Mouse (Mus musculus) large intestine, adult 2 months (tissue): ENCODE results near the gene Prelid1. TPM values are rescaled to one million over a fixed set of nuclear protein-coding genes. Genes with fewer than 3 reads are reported as not detected.

Experiments
- DNase-seq: peaks from one replicate; pipeline ENCODE4 v3.0.0-alpha.2; 2012; ENCODE audit warnings: low read depth, low spot score
- WGBS: fragments of 180-500 bp; shearing (Covaris S2); methylation state at CpG from one replicate; pipeline ENCODE4 v1.1.7; 2018; 5-methylcytosine and 5-hydroxymethylcytosine counted together
- polyA plus RNA-seq: library from polyadenylated mRNA; depleted of rRNA; stranded (reverse); fragments of >200 nt; gene quantifications from 2 replicates; pipeline ENCODE4 v1.2.3, GENCODE M21; 2012

Gene Prelid1
- polyA plus RNA-seq, 1 experiment, result 779 TPM

DNA sequence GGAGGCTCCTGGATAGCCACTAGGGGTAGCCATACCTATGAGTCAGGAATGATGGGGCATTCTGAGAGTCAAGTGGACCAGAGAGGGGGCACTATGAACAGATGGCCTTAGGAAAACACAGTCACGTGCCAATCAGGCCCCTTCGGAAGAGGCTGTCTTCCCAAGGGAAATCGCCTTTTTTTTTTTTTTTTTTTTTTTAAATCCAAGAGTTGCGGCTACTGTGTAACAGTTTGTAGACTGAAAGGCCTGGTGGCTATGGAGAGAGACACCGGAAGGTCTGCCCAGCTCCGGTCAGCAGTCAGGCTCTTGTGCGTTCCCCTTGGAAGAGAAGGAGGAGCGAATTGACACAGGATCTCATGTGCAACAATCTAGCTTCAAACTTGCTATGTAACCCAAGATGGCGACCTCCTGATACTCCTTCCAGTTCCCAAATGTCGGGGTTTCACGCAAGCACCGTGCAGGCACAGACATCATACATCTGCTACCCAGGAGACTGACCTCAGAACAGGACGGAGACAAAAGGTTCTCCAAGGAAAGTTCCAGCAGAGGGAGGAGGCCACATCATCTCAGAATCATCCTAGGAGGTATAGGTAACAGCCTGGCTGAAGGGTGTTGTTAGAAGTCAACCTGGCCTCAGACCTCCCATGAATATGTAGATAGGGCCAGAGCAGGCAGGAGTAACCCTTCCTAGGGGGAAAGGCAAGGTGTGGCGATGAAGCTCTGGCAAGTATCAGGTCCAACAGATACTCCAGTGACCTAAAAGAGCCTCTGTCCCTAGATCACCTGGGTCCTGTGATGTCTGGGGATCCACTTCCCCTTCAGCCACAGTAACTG, 10.5 kb downstream of the Prelid1 start:
- WGBS, result 68% methylated on average over 14 of the region's 14 CpGs
- DNase-seq, result no peak

- WGBS, result 80% methylated on average over 3 of the region's 3 CpGs
- no peak for DNase-seq
Observed at GRCm38 (mm10) chr13:55332331-55332730, 12.0 kb downstream of the Prelid1 start.

DNA sequence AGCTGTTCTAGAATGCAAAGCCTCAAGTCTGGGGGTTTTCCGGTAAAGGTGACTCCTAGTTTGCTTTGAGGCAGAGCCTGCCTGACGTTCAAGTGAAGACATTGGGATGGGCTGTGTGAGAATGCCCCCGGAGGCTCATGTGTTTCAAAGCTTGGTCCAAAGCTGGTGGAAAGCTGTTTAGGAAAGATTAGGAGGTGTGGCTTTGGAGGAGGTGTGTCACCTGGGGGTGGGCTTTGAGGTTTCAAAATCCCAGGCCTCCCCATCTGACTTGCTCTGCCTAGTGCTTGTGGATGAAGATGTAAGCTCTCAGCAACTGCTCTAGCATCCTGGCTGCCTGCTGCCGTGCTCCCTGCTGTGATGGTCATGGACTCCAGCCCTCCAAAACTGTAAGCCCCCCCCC, 15.4 kb downstream of the Prelid1 start:
- WGBS, result 82% methylated on average over 4 of the region's 4 CpGs
- DNase-seq, result no peak

GRCm38 (mm10) chr13:55337341-55337975, 17.2 kb downstream of the Prelid1 start:
- WGBS, result 73% methylated on average over 10 of the region's 10 CpGs

GRCm38 (mm10) chr13:55338131-55339054, 18.1 kb downstream of the Prelid1 start:
- WGBS, result 54% methylated on average over 12 of the region's 12 CpGs
- DNase-seq, result no peak

More at GRCm38 (mm10) chr13:55337341-55337975, 17.2 kb downstream of the Prelid1 start:
- DNase-seq, result no peak

DNA sequence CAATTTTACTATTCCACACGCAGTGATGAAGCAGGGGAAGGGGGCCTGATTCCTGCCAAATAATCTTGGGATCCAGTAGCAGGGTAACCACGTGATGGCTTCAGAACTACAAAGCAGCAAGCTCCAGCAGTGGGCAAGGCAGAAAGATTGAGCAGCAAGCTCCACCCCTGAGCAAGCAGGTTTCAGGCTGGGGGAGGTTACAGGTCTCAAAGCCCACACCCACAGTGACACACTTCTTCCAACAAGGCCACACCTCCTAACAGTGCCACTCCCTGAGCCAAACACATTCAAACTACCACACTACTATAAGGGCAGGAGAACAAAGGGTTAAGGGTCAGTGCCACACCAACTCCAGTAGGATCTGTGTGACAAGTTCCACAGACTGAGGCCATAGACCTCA, 19.0 kb downstream of the Prelid1 start:
- DNase-seq, result no peak
- 8% methylated on average over 2 of the region's 2 CpGs for WGBS

DNA sequence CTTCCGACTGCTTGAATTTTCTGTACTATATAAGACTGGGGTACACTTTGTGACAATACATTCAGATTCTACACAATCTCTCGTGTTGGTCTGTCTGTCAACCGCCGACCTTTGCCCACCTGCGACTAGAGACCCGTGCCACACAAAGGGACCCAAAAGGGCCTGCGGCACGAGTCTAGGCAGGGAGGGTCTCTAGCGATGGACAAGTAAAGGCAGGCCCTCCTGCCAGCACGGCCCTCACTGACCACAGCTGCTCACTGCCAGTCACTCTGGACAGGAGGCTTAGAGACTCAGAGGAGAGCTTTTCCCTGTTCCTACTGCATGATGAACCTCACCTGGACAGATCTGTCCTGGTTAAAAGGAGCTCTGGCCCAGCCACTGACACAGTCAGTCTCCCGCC, 22.2 kb downstream of the Prelid1 start:
- no peak for DNase-seq
- 38% methylated on average over 11 of the region's 11 CpGs for WGBS

GRCm38 (mm10) chr13:55344286-55344685, 24.0 kb downstream of the Prelid1 start:
- DNase-seq, result no peak
- WGBS, result 85% methylated on average over 7 of the region's 7 CpGs

GRCm38 (mm10) chr13:55346745-55347144, 26.4 kb downstream of the Prelid1 start:
- 78% methylated on average over 11 of the region's 11 CpGs for WGBS
- no peak for DNase-seq

DNA sequence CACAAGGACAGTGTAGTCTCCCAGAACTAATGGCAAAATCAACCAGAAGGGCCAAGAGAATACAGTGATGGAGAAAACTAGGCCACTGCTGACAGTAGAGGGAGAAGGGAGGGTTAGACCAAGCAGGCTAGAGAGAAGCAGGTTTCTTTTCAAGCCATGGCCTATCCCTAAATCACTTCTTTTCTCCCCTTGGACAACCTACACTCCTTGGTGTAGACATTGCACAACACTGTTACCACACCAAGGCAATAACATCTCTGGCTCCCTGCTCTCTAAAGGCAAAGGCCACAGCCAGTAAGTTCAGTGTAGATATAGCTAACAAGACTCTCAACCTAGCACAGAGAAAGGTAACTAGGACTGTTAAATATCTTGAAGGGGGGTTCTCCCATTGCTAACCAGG, 40.8 kb downstream of the Prelid1 start:
- no peak for DNase-seq

DNA sequence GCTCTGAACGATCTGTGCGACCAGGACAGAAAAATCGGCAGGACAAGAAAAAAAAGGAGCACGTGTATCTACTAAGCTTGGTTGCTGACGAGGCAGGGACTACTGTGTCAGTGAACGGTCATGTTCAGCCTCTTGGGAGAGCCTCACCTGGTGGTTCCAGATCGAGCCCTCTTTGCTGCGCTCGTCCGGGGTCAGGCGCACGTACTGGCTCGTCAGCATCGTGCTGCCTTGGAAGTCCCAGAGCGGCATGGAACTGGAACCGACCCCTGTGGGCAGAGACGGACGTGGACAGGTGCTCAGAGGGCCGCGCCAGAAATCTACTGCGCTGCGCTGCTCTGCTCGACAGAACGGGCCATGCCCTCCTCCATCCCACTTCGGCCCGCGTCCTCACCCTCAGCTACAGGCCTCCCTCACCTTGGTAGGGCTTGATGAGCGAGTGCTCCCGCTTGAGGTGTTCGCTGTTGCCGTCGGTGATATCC, 41.7 kb downstream of the Prelid1 start:
- DNase-seq, result no peak
- WGBS, result under 1% methylated on average over 32 of the region's 32 CpGs

DNA sequence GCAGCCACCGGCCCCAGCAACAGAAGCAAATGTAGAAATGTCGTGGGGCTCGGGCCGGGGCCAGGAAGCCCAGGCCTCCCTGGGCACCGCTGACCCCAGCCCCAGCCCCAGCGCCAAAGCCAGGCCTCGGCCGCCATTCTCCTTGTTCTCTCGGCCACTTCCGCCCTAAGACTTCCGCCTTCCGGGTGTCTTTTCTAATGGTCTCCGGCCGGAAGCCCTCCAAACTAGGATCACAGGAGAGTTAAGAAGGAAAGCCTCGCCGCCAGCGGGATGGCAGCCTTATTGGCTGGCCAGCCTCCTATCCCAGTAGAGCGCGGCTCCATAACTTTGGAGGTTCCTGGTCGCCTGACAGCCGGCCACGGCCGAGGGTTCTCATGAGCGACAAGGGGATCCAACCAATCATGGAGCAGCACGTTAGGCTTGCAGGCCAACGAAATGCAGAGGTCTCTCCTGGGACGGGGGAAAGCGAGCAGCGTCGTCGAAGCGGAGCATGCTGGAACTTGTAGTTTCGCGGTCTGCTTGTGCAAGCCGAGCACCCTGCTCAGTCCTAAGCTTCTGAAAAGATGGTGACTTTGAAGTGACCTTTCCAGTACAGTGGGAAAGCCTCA, 42.3 kb downstream of the Prelid1 start, which contains the start of gene Lman2:
Gene Lman2, minus strand, starts transcription at position 331 of the 608 bp plus-strand sequence.
- WGBS, result under 1% methylated on average over 35 of the region's 35 CpGs

DNA sequence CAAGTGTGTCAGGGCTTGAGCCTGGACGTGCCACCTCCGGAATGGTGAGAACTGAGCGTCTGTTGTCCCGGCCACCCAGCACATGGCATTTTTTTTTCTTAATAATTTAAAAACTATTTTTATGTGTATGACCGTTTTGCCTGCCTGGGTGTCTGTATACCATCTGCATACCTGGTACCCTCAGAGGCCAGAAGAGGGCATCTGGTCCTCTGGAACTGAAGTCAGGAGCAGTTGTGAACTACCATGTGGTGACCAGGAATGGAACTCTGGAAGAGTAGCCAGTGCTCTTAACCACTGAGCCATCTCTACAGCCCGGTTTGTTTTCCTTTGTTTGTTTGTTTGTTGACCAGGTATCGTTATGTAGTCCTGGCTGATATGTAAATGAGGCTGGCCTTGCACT, 48.1 kb downstream of the Prelid1 start:
- whole genome bisulfite sequencing, result 73% methylated on average over 7 of the region's 7 CpGs
- no peak for DNase-seq

More for the DNA sequence above, 42.3 kb downstream of the Prelid1 start, which contains the start of gene Lman2:
- peak; percentile 100 for DNase-seq

GRCm38 (mm10) chr13:55369531-55370114, 49.3 kb downstream of the Prelid1 start, which contains the start of gene Rgs14:
Gene Rgs14 (plus strand): TSS chr13:55369732.
- DNase-seq, result no peak
- 28% methylated on average over 13 of the region's 13 CpGs for WGBS

GRCm38 (mm10) chr13:55370234-55370633, 49.9 kb downstream of the Prelid1 start:
- 44% methylated on average over 3 of the region's 3 CpGs for WGBS
- no peak for DNase-seq

GRCm38 (mm10) chr13:55371007-55371681, 50.8 kb downstream of the Prelid1 start:
- 67% methylated on average over 8 of the region's 8 CpGs for WGBS
- no peak for DNase-seq

DNA sequence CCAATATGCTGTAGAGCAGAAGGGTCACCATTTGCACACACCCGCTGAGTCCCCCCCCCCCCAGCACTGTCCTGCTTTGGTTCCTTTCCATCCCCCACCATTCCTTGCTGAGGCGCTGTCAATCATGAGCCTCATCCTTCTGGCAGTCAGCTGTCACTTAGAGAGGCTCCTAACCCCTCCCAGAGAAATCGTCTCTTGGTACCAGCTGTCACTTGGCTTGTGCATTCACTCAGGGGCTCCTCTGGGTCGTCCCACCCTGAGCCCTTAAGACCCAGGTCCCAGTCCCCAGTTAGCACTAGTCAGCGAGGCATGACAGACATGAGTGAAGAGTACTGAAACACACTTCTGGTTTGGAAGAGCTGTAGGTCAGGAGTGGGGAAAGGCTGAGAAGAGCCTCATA, 51.4 kb downstream of the Prelid1 start:
- no peak for DNase-seq
- 75% methylated on average over 5 of the region's 5 CpGs for WGBS

- WGBS, result 26% methylated on average over 6 of the region's 6 CpGs
- no peak for DNase-seq
Observed at GRCm38 (mm10) chr13:55374206-55374924, 54.1 kb downstream of the Prelid1 start.
